Mouse (Mus musculus) ovary, postnatal 10 days (tissue): ENCODE results near the gene Ncoa3.

Experiments used
- DNase-seq: peaks from one replicate; pipeline ENCODE4 v3.0.0; 2022; ENCODE audit warnings: low spot score

The Ncoa3 gene

GRCm38 (mm10) chr2:166035725-166036124 lies 43.3 kb downstream of the Ncoa3 start:
- DNase-seq, result no peak

GRCm38 (mm10) chr2:166039681-166040080 lies 47.2 kb downstream of the Ncoa3 start:
- no peak for DNase-seq

- no peak for DNase-seq
Observed at GRCm38 (mm10) chr2:166042542-166042941, 50.1 kb downstream of the Ncoa3 start.

- no peak for DNase-seq
Observed at GRCm38 (mm10) chr2:166045006-166045405, 52.6 kb downstream of the Ncoa3 start.

- no peak for DNase-seq
Observed at GRCm38 (mm10) chr2:166045549-166046501, 53.4 kb downstream of the Ncoa3 start.

- no peak for DNase-seq
Observed at GRCm38 (mm10) chr2:166047931-166048330, 55.5 kb downstream of the Ncoa3 start.

- DNase-seq, result no peak
Observed at GRCm38 (mm10) chr2:166048852-166049251, 56.4 kb downstream of the Ncoa3 start.

GRCm38 (mm10) chr2:166051421-166051820 lies 59.0 kb downstream of the Ncoa3 start:
- no peak for DNase-seq

- no peak for DNase-seq
Observed at GRCm38 (mm10) chr2:166051966-166052365, 59.5 kb downstream of the Ncoa3 start.

GRCm38 (mm10) chr2:166054002-166054539 lies 61.6 kb downstream of the Ncoa3 start:
- no peak for DNase-seq

GRCm38 (mm10) chr2:166059684-166060423 lies 67.4 kb downstream of the Ncoa3 start:
- DNase-seq, result no peak

- no peak for DNase-seq
Observed at GRCm38 (mm10) chr2:166062008-166062407, 69.6 kb downstream of the Ncoa3 start.

- no peak for DNase-seq
Observed at GRCm38 (mm10) chr2:166062431-166062830, 70.0 kb downstream of the Ncoa3 start.

GRCm38 (mm10) chr2:166066434-166066833 lies 74.0 kb downstream of the Ncoa3 start:
- no peak for DNase-seq

GRCm38 (mm10) chr2:166068261-166068660 lies 75.8 kb downstream of the Ncoa3 start:
- DNase-seq, result no peak

- DNase-seq, result no peak
Observed at GRCm38 (mm10) chr2:166069164-166069563, 76.7 kb downstream of the Ncoa3 start.

GRCm38 (mm10) chr2:166069738-166070137 lies 77.3 kb downstream of the Ncoa3 start:
- DNase-seq, result no peak

- no peak for DNase-seq
Observed at GRCm38 (mm10) chr2:166071481-166071880, 79.0 kb downstream of the Ncoa3 start.

GRCm38 (mm10) chr2:166071889-166072288 lies 79.5 kb downstream of the Ncoa3 start:
- no peak for DNase-seq

GRCm38 (mm10) chr2:166073082-166073481 lies 80.6 kb downstream of the Ncoa3 start:
- no peak for DNase-seq

- DNase-seq, result no peak
Observed at GRCm38 (mm10) chr2:166074322-166074721, 81.9 kb downstream of the Ncoa3 start.

- DNase-seq, result no peak
Observed at GRCm38 (mm10) chr2:166077371-166077770, 84.9 kb downstream of the Ncoa3 start.

GRCm38 (mm10) chr2:166079231-166079630 lies 86.8 kb downstream of the Ncoa3 start:
- DNase-seq, result no peak
